Mouse (Mus musculus): Measurements from ENCODE around the gene Hoxb3. TPM values are rescaled to one million over a fixed set of nuclear protein-coding genes. Genes with fewer than 3 reads are reported as not detected.

The Hoxb3 gene
- 0.97 and 1.3 TPM in 2 replicates for polyA plus RNA-seq (2014; fragmentation: Nextera tagmentation; extraction: Ambion mirVana)

- DNase-seq (ENCODE audit: low spot score) (no peak), ATAC-seq (replicated peaks; ENCODE audit: low FRiP score) (no peak)
- WGBS, result 39% methylated on average over 10 of the region's 10 CpGs
- H3K9ac ChIP-seq (ENCODE audit: low read depth, low read length), result peak within 1 kb of the TSS; percentile 52; the same call in 1 of the 2 replicates
- H3K4me1 ChIP-seq (replicated peaks; ENCODE audit: control insufficient read depth, insufficient read depth, low read length), result peaks cover 4% of the 10 kb centered on the region; the same call in 1 of the 2 replicates
- H3K27me3 ChIP-seq (replicated peaks; ENCODE audit: control insufficient read depth, insufficient read depth, low read length), result peaks cover 96% of the 10 kb centered on the region
- H3K4me3 ChIP-seq (ENCODE audit: low read depth, low read length), result peak within 1 kb of the TSS; percentile 27
- peak within 1 kb of the TSS; percentile 36 for H3K27ac ChIP-seq (ENCODE audit: low read depth, low read length)
- peak within 1 kb of the TSS; percentile 52 for H3K4me2 ChIP-seq
- no peaks in the 10 kb centered on the region for H3K9me3 ChIP-seq (ENCODE audit: control insufficient read depth, low read length)
- H3K36me3 ChIP-seq (ENCODE audit: control insufficient read depth, insufficient read depth, low read length), result no peaks in the 10 kb centered on the region
Measured at GRCm38 (mm10) chr11:96323154-96323553, at the start of gene Hoxb3. TSS of gene Hoxb3 (plus strand) at chr11:96323326.

DNA sequence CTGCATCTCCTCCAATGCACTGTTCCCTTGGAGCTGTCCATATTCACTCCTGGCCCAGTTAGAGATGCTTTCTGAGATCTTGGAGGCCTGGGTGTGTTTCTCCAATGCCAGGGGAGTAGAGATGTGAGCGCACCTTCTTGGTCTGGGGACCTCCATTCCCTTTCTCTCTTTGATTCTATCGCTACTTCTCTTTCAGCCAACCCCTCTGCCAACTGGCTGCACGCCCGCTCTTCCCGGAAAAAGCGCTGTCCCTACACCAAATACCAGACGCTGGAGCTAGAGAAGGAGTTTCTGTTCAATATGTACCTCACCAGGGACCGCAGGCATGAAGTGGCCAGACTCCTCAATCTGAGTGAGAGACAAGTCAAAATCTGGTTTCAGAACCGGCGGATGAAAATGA lies 48.7 kb upstream of the Hoxb3 start:
- H3K9ac ChIP-seq (ENCODE audit: low read depth, low read length), result no peak overlapping the region
- peaks cover 6% of the 10 kb centered on the region; the same call in 1 of the 2 replicates for H3K4me1 ChIP-seq (replicated peaks; ENCODE audit: control insufficient read depth, insufficient read depth, low read length)
- DNase-seq (ENCODE audit: low spot score) (no peak), ATAC-seq (replicated peaks; ENCODE audit: low FRiP score) (no peak)
- WGBS, result 10% methylated on average over 10 of the region's 10 CpGs
- no peaks in the 10 kb centered on the region for H3K36me3 ChIP-seq (ENCODE audit: control insufficient read depth, insufficient read depth, low read length)
- H3K4me3 ChIP-seq (ENCODE audit: low read depth, low read length), result no peak overlapping the region
- H3K4me2 ChIP-seq, result no peak overlapping the region
- H3K27ac ChIP-seq (ENCODE audit: low read depth, low read length), result no peak overlapping the region
- no peaks in the 10 kb centered on the region for H3K9me3 ChIP-seq (ENCODE audit: control insufficient read depth, low read length)
- peaks cover 100% of the 10 kb centered on the region for H3K27me3 ChIP-seq (replicated peaks; ENCODE audit: control insufficient read depth, insufficient read depth, low read length)

GRCm38 (mm10) chr11:96275896-96276295 lies 47.2 kb upstream of the Hoxb3 start:
- Histone ChIP-seq H3K4me1 (replicated peaks; ENCODE audit: control insufficient read depth, insufficient read depth, low read length) (peaks cover 4% of the 10 kb centered on the region; the same call in 1 of the 2 replicates), H3K27ac (ENCODE audit: low read depth, low read length) (no peak overlapping the region), H3K9ac (ENCODE audit: low read depth, low read length) (no peak overlapping the region), H3K4me2 (no peak overlapping the region), H3K27me3 (replicated peaks; ENCODE audit: control insufficient read depth, insufficient read depth, low read length) (peaks cover 100% of the 10 kb centered on the region), H3K36me3 (ENCODE audit: control insufficient read depth, insufficient read depth, low read length) (no peaks in the 10 kb centered on the region), H3K4me3 (ENCODE audit: low read depth, low read length) (no peak overlapping the region), H3K9me3 (ENCODE audit: control insufficient read depth, low read length) (no peaks in the 10 kb centered on the region)
- ATAC-seq (replicated peaks; ENCODE audit: low FRiP score) (no peak), DNase-seq (ENCODE audit: low spot score) (no peak)
- WGBS, result 17% methylated on average over 4 of the region's 4 CpGs

GRCm38 (mm10) chr11:96277151-96278044 lies 45.7 kb upstream of the Hoxb3 start:
- H3K4me3 ChIP-seq (ENCODE audit: low read depth, low read length), result no peak overlapping the region
- WGBS, result 2% methylated on average over 35 of the region's 35 CpGs

GRCm38 (mm10) chr11:96278324-96278723 lies 44.8 kb upstream of the Hoxb3 start:
- no peak overlapping the region for H3K4me2 ChIP-seq
- ATAC-seq (replicated peaks; ENCODE audit: low FRiP score) (no peak), DNase-seq (ENCODE audit: low spot score) (no peak)
- peaks cover 100% of the 10 kb centered on the region for H3K27me3 ChIP-seq (replicated peaks; ENCODE audit: control insufficient read depth, insufficient read depth, low read length)
- no peaks in the 10 kb centered on the region for H3K9me3 ChIP-seq (ENCODE audit: control insufficient read depth, low read length)
- no peaks in the 10 kb centered on the region for H3K36me3 ChIP-seq (ENCODE audit: control insufficient read depth, insufficient read depth, low read length)
- no peaks in the 10 kb centered on the region for H3K4me1 ChIP-seq (replicated peaks; ENCODE audit: control insufficient read depth, insufficient read depth, low read length)
- 20% methylated on average over 14 of the region's 14 CpGs for WGBS
- no peak overlapping the region for H3K4me3 ChIP-seq (ENCODE audit: low read depth, low read length)
- H3K27ac ChIP-seq (ENCODE audit: low read depth, low read length), result no peak overlapping the region
- no peak overlapping the region for H3K9ac ChIP-seq (ENCODE audit: low read depth, low read length)

More at GRCm38 (mm10) chr11:96277151-96278044, 45.7 kb upstream of the Hoxb3 start:
- Histone ChIP-seq H3K4me2 (no peak overlapping the region), H3K36me3 (ENCODE audit: control insufficient read depth, insufficient read depth, low read length) (no peaks in the 10 kb centered on the region), H3K9me3 (ENCODE audit: control insufficient read depth, low read length) (no peaks in the 10 kb centered on the region), H3K4me1 (replicated peaks; ENCODE audit: control insufficient read depth, insufficient read depth, low read length) (no peaks in the 10 kb centered on the region), H3K9ac (ENCODE audit: low read depth, low read length) (no peak overlapping the region), H3K27ac (ENCODE audit: low read depth, low read length) (no peak overlapping the region), H3K27me3 (replicated peaks; ENCODE audit: control insufficient read depth, insufficient read depth, low read length) (peaks cover 100% of the 10 kb centered on the region)
- ATAC-seq (replicated peaks; ENCODE audit: low FRiP score) (no peak), DNase-seq (ENCODE audit: low spot score) (no peak)

- Histone ChIP-seq H3K4me1 (replicated peaks; ENCODE audit: control insufficient read depth, insufficient read depth, low read length) (no peaks in the 10 kb centered on the region), H3K27me3 (replicated peaks; ENCODE audit: control insufficient read depth, insufficient read depth, low read length) (peaks cover 100% of the 10 kb centered on the region), H3K27ac (ENCODE audit: low read depth, low read length) (no peak overlapping the region), H3K36me3 (ENCODE audit: control insufficient read depth, insufficient read depth, low read length) (no peaks in the 10 kb centered on the region), H3K9ac (ENCODE audit: low read depth, low read length) (no peak overlapping the region), H3K4me3 (ENCODE audit: low read depth, low read length) (no peak overlapping the region), H3K4me2 (no peak overlapping the region), H3K9me3 (ENCODE audit: control insufficient read depth, low read length) (no peaks in the 10 kb centered on the region)
- WGBS, result 1% methylated on average over 9 of the region's 9 CpGs
- ATAC-seq (replicated peaks; ENCODE audit: low FRiP score) (no peak), DNase-seq (ENCODE audit: low spot score) (no peak)
Measured at GRCm38 (mm10) chr11:96278773-96279172, 44.4 kb upstream of the Hoxb3 start.

DNA sequence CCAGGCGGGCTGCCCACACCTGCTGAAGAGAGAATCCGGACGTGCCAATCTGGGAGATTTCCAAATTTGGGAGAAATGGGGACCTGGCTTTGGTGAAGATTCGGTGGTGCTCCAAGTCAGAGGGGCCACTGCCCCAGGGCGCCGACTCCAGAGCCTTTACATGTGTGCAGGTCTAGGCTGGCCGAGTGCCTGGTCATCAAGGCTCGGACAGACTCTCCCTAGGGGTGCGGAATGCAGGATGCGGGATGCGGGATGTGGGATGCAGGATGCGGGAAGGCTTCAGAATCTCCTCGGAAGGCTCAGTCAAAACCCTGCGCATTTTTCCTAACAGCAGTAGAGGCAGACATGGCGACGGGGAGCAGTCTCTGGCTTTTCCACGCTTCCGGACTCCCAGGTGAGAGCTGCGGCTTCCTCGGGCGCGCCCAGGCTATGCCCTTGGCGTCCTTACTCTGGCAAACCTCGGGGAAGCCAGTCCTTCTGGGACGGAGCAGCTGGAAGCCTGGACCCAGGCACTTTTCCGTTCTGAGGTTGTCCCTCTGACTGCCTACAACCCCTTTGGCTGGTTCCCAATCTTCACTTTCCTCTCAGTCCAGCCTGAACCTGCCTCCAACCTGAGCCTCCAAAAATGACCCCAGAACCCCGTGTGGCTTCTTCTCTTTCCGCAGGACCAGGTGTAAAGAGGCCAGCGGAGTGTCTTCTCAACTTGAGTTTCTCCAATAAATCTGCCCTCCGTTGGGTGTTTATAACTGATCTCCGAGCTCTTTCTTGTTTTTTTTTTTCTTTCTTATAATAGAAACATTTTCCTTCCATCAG lies 43.5 kb upstream of the Hoxb3 start:
- DNase-seq (ENCODE audit: low spot score), result no peak
- no peaks in the 10 kb centered on the region for H3K36me3 ChIP-seq (ENCODE audit: control insufficient read depth, insufficient read depth, low read length)
- no peak overlapping the region for H3K4me2 ChIP-seq
- no peak overlapping the region for H3K4me3 ChIP-seq (ENCODE audit: low read depth, low read length)
- no peaks in the 10 kb centered on the region for H3K9me3 ChIP-seq (ENCODE audit: control insufficient read depth, low read length)
- H3K9ac ChIP-seq (ENCODE audit: low read depth, low read length), result no peak overlapping the region
- 4% methylated on average over 31 of the region's 31 CpGs for WGBS
- H3K27me3 ChIP-seq (replicated peaks; ENCODE audit: control insufficient read depth, insufficient read depth, low read length), result peaks cover 100% of the 10 kb centered on the region
- no peak overlapping the region for H3K27ac ChIP-seq (ENCODE audit: low read depth, low read length)
- H3K4me1 ChIP-seq (replicated peaks; ENCODE audit: control insufficient read depth, insufficient read depth, low read length), result no peaks in the 10 kb centered on the region
- ATAC-seq (replicated peaks; ENCODE audit: low FRiP score), result no peak

- Histone ChIP-seq H3K27ac (ENCODE audit: low read depth, low read length) (no peak overlapping the region), H3K9me3 (ENCODE audit: control insufficient read depth, low read length) (no peaks in the 10 kb centered on the region), H3K27me3 (replicated peaks; ENCODE audit: control insufficient read depth, insufficient read depth, low read length) (peaks cover 100% of the 10 kb centered on the region), H3K4me3 (ENCODE audit: low read depth, low read length) (no peak overlapping the region), H3K4me1 (replicated peaks; ENCODE audit: control insufficient read depth, insufficient read depth, low read length) (no peaks in the 10 kb centered on the region), H3K36me3 (ENCODE audit: control insufficient read depth, insufficient read depth, low read length) (no peaks in the 10 kb centered on the region), H3K4me2 (no peak overlapping the region), H3K9ac (ENCODE audit: low read depth, low read length) (no peak overlapping the region)
- WGBS, result 19% methylated on average over 8 of the region's 8 CpGs
- ATAC-seq (replicated peaks; ENCODE audit: low FRiP score) (no peak), DNase-seq (ENCODE audit: low spot score) (no peak)
Measured at GRCm38 (mm10) chr11:96280399-96281378, 42.4 kb upstream of the Hoxb3 start.
